Mouse (Mus musculus): ENCODE measurements around the gene Phf14.
"Not testable (repeated sequence)": the region's sequence is repeated elsewhere in the genome, so short reads cannot be mapped to it uniquely, and the experiment has no call there.

Phf14 gene

DNA sequence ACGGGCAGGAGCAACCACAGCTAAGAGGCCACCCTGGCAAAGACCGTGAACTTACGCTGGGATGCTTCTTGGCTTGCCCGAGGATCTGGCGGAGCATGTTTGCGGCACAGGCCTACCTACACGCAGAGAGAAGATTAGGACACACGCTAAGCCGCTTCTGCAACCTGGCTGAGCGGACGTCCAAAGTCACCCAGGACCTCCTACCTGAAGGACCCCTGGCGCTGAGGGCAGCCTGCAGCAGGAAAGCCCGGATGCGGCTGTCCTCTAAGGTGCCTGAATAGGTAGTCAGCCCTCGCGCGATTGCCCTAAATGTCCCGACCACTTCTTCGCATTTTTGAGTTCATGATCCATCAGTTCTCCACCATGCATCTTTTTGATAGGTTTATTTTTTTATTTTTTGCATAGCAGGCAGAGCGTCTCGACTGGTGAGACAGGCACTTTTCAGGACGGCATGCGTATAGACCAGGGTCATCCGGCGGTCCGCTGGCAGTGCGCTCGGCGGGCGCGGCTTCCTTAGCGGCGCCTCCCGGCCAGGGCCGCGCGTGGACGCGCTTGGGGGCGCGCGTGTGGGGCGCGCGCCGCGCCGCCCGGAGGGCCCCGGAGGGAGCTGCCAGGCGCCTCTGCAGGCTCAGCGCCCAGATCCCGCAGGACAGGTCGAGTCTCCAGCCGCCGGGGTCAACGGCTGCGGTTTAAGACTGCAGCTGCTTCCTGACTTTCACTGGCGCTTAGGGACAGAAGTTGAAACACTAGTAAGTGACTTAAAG, at the start of gene Phf14, which contains the start of gene Ndufa4:
Gene Phf14 (plus strand): TSS at position 541 of the 764 bp plus-strand sequence.
Gene Ndufa4 (minus strand): TSS at position 229 of the 764 bp plus-strand sequence.
- peak; percentile 93 for DNase-seq (ENCODE audit: low read depth, low spot score)

- not testable (repeated sequence) for DNase-seq (ENCODE audit: low read depth, low spot score)
Measured at GRCm38 (mm10) chr6:11875364-11875763, 32.2 kb upstream of the Phf14 start.

DNA sequence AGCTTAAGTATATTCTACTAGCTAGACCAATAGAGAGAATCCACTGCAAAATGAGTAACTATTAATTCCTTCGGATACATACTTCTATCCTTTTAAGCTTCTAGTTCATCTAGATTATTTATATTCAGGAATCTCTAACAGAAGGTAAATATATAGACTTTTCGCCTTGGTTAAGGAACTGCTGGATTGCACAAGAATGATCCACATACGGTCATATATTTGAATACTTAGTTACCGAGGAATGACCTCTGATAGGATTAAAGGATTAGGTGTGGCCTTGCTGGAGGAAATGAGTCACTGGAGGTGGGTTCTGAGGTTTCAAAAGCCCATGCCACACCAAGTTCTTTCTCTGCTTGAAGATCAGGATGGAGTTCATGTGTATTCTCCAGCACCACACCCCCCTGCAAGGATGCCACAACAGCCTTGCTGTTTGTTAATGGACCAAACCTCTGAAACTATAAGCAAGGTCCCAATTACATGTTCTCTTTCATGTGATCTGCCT, 6.7 kb upstream of the Phf14 start:
- peak; percentile 37 for DNase-seq (ENCODE audit: low read depth, low spot score)

GRCm38 (mm10) chr6:11906890-11907268, 730 bp upstream of the Phf14 start:
- no peak for DNase-seq (ENCODE audit: low read depth, low spot score)

DNA sequence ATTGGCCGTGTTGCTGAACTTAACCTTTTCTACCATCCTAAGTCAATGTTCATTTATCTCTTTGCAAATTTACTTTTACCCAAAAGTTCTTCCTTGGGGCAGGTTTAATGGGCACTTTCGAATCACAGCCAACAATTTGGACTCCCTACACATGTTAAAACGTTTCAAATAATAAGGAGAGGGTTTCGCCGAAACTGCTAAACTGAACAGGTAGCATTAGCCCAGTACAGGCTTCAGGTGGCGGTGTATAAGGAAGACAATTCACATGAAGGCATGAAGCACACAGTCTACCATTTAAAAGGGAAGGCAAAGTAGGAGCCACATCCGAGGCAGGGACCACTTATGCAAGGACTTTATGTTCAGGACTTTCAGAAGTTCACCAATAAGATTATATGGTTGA, 561 bp downstream of the Phf14 start:
- peak; percentile 30 for DNase-seq (ENCODE audit: low read depth, low spot score)

- DNase-seq (ENCODE audit: low read depth, low spot score), result peak; percentile 92
Measured at GRCm38 (mm10) chr6:11925496-11926041, 18.0 kb downstream of the Phf14 start.

DNA sequence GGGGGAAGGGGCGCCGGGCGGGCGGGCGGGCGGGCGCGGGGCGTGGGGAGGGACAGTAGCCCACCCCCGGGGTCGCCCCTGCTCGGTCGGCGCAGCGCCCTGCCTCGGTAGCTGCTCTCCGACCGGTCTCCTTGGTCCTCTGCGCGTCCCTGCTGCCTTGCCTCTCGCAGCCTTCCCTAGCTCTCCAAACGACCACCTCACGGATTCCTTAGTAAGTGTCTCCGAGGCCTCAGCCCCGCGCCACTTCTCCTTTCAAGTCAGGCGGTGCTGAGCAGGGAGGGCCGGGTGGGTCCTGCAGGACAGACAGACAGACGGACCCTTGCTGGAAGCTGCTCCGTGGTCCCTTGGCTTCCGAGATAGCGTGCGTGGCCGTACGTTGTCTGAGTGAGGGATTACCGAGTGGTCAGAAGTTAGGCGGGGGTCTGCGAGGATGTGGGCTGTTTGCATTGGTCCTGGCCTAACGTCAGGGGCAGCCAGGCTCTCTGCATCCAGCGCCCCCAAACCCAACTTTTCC, 18.5 kb downstream of the Phf14 start:
- DNase-seq (ENCODE audit: low read depth, low spot score), result peak; percentile 69

- no peak for DNase-seq (ENCODE audit: low read depth, low spot score)
Measured at GRCm38 (mm10) chr6:11927485-11927884, 19.9 kb downstream of the Phf14 start.

DNA sequence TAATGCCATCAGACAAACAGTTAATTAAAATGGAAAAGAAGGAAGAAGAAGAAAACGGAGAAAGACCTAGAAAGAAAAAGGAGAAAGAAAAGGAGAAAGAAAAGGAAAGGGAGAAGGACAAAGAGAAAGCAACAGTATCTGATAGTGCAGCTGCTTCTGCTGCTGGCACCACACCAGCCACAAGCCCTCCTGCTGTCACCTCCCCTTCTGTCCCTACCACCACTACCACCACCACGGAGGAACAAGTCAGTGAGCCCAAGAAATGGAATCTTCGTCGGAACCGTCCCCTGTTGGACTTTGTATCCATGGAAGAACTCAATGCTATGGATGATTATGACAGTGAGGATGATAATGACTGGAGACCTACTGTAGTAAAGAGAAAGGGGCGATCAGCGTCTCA, 25.8 kb downstream of the Phf14 start:
- no peak for DNase-seq (ENCODE audit: low read depth, low spot score)

GRCm38 (mm10) chr6:11940895-11941294, 33.3 kb downstream of the Phf14 start:
- DNase-seq (ENCODE audit: low read depth, low spot score), result no peak

- DNase-seq (ENCODE audit: low read depth, low spot score), result no peak
Measured at GRCm38 (mm10) chr6:11942089-11942488, 34.5 kb downstream of the Phf14 start.

DNA sequence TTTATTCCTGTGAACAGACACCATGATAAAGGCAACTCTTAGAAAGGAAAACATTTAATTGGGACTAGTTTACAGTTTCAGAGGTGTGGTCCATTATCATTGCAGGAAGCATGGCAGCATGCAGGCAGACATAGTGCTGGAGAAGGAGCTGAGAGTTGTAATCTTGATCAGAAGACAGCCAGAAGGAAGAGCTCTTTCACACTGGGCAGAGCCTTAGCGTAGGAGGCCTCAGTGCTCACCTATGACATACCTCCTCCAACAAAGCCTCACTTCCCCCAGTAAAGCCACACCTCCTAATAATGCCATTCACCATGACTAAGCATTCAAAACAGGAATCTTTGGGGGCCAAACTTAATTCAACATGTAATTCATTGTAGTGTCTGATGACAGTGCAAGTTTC, 40.5 kb downstream of the Phf14 start:
- DNase-seq (ENCODE audit: low read depth, low spot score), result peak; percentile 71

- no peak for DNase-seq (ENCODE audit: low read depth, low spot score)
Measured at GRCm38 (mm10) chr6:11960172-11960571, 52.6 kb downstream of the Phf14 start.

GRCm38 (mm10) chr6:11993782-11994181, 86.2 kb downstream of the Phf14 start:
- no peak for DNase-seq (ENCODE audit: low read depth, low spot score)

- DNase-seq (ENCODE audit: low read depth, low spot score), result no peak
Measured at GRCm38 (mm10) chr6:11998576-11998975, 91.0 kb downstream of the Phf14 start.

DNA sequence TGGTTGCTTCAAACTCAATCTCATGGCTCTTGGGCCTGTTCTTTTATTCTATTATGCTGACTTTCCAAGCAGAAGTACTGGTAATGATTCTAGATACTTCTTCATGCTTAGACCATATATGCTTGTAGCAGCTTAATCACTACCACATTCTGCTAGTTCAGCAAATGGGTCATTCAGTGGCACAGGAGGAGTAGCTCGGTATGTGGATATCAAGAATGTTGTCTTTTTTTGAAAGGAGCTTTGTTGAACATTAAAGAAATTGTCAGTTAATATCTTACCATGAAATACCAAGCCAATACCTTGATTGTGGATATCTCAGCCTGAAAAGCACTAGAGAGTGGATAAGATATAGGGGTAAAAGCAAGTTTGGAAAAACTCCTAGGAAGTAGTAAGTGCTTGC, 91.9 kb downstream of the Phf14 start:
- no peak for DNase-seq (ENCODE audit: low read depth, low spot score)

- DNase-seq (ENCODE audit: low read depth, low spot score), result no peak
Measured at GRCm38 (mm10) chr6:12005455-12005854, 97.8 kb downstream of the Phf14 start.

GRCm38 (mm10) chr6:12006001-12006400, 98.4 kb downstream of the Phf14 start:
- DNase-seq (ENCODE audit: low read depth, low spot score), result no peak

DNA sequence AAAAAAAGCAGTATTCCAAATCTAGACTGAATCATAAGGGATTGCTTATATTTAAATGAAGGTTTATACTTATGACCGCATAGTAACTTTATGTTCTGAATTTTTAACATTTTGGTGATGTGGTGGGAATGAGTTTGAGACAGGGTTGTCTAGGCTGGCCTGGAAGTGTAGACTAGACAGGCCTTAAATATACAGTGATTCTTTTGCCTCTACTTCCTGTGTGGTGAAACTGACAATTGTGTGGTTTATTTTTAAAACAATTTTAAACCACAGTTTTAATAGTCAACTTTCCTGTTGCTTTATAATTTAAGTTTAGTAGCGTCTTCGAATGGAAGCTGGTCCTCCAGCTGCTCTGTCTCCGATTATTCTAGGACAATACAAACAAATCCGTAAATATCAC, 104.5 kb downstream of the Phf14 start:
- no peak for DNase-seq (ENCODE audit: low read depth, low spot score)

- DNase-seq (ENCODE audit: low read depth, low spot score), result peak; percentile 41
Measured at GRCm38 (mm10) chr6:12014035-12014434, 106.4 kb downstream of the Phf14 start.

DNA sequence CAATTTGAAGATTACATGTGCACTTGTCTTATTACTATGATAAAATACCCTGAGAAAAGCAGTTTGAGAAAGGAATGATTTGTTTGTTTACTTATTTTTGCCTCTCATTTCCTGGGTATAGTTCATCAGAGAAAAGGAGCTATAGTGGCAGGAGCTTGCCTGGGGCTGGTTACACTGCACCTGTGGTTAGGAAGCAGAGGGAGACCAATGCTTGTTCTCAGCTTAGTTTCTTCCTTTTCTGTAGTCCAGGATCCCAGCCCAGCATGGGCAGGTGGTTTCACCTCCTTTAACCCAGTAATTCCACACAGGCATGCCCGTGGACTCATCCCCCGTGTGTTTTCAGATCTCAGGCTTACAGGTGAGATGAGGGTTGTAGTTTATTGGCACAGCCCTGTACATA, 107.1 kb downstream of the Phf14 start:
- DNase-seq (ENCODE audit: low read depth, low spot score), result no peak

GRCm38 (mm10) chr6:12019736-12020135, 112.1 kb downstream of the Phf14 start:
- DNase-seq (ENCODE audit: low read depth, low spot score), result no peak

GRCm38 (mm10) chr6:12020156-12020555, 112.5 kb downstream of the Phf14 start:
- DNase-seq (ENCODE audit: low read depth, low spot score), result no peak

All from R1 (cell line).